Mouse (Mus musculus) midbrain, embryonic 14.5 days (tissue): ENCODE results near the gene Heatr4. TPM values are rescaled to one million over a fixed set of nuclear protein-coding genes. Genes with fewer than 3 reads are reported as not detected.
A peak's percentile ranks its signal among the peaks of the same experiment; 100 is the strongest.

ENCODE experiments used
- ATAC-seq: fragments of 200-750 bp; cut with Nextera tagmentation; 2 replicates; pipeline ENCODE4 v1.8.0; 2017; ENCODE audit warnings: moderate number of reproducible peaks, moderate library complexity; ENCODE audit not compliant: low FRiP score, low TSS enrichment
- DNase-seq: peaks from one replicate; pipeline ENCODE4 v3.0.0-alpha.2; 2015
- H3K27ac ChIP-seq: fragments of 300-500 bp; sonication (generic); replicated peaks from 2 replicates; pipeline ENCODE4 v1.5.1; 2014; ENCODE audit warnings: mild to moderate bottlenecking, low read depth, low read length, moderate library complexity
- H3K27me3 ChIP-seq: fragments of 300-500 bp; sonication (generic); 2 replicates; pipeline ENCODE4 v1.6.1; 2014; ENCODE audit warnings: low read length, control low read depth, mixed read lengths; ENCODE audit not compliant: control insufficient read depth, insufficient read depth
- H3K36me3 ChIP-seq: fragments of 300-500 bp; sonication (generic); 2 replicates; pipeline ENCODE4 v1.6.1; 2014; ENCODE audit warnings: low read length, control low read depth; ENCODE audit not compliant: control insufficient read depth, insufficient read depth
- H3K4me1 ChIP-seq: fragments of 300-500 bp; sonication (generic); 2 replicates; pipeline ENCODE4 v1.6.1; 2014; ENCODE audit warnings: mild to moderate bottlenecking, antibody characterized with exemption, low read length, control low read depth; ENCODE audit not compliant: control insufficient read depth, insufficient read depth
- H3K4me2 ChIP-seq: fragments of 300-500 bp; sonication (generic); 2 replicates; pipeline ENCODE4 v1.6.1; 2014; ENCODE audit warnings: mild to moderate bottlenecking, low read length, moderate library complexity
- H3K4me3 ChIP-seq: fragments of 300-500 bp; sonication (generic); replicated peaks from 2 replicates; pipeline ENCODE4 v1.5.1; 2014; ENCODE audit warnings: low read depth, low read length
- H3K9ac ChIP-seq: fragments of 300-500 bp; sonication (generic); replicated peaks from 2 replicates; pipeline ENCODE4 v1.6.1; 2014; ENCODE audit warnings: mild to moderate bottlenecking, low read length, moderate library complexity
- H3K9me3 ChIP-seq: fragments of 300-500 bp; sonication (generic); 2 replicates; pipeline ENCODE4 v1.6.1; 2016; ENCODE audit warnings: low read length, control low read depth, mixed read lengths; ENCODE audit not compliant: control insufficient read depth
- WGBS: fragments of 180-500 bp; shearing (Covaris S2); extraction: QIAGEN DNeasy Blood & Tissue Kit; methylation state at CpG from one replicate; pipeline ENCODE4 v1.1.7; 2014; 5-methylcytosine and 5-hydroxymethylcytosine counted together
- polyA plus RNA-seq: library from polyadenylated mRNA; unstranded; fragments of >200 nt; fragmentation: Nextera tagmentation; extraction: Ambion mirVana; gene quantifications from 2 replicates; pipeline ENCODE4 v1.2.1, GENCODE M21; 2014

Gene Heatr4
- polyA plus RNA-seq, 1 experiment from 2014 or later = not detected

DNA sequence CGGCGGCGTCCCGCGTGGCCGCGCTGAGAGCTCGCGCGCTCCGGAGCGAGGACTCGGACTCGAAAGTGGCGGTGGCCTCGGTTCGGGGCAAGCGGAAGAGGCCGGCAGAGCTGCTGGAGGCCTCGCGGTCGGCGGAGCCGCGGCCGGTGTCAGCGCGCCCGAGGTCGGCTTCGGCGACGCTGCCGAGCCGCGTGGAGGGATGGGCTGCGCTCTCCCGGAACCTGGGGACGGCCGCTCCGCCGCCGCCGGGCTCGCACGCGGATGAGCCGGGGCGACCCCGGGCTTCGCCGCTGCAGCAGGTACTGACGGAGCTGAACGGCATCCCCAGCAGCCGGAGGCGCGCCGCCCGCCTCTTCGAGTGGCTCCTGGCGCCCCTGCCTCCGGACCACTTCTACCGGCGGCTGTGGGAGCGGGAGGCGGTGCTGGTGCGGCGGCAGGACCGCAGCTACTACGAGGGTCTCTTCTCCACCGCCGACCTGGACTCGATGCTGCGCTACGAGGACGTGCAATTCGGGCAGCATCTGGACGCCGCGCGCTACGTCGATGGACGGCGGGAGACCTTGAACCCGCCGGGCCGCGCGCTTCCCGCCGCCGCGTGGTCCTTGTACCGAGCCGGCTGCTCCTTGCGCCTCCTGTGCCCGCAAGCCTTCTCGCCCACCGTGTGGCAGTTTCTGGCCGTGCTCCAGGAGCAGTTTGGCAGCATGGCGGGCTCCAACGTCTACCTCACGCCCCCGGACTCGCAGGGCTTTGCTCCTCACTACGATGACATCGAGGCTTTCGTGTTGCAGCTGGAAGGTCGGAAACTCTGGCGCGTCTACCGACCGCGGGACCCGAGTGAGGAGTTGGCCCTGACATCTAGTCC is 33.6 kb downstream of the Heatr4 start:
- DNase-seq (peak; percentile 68), ATAC-seq (peak; percentile 67)
- Histone ChIP-seq H3K9me3 (no peaks in the 10 kb centered on the region), H3K27me3 (no peaks in the 10 kb centered on the region), H3K4me2 (peak overlapping the region; percentile 89), H3K9ac (peak overlapping the region; percentile 84), H3K27ac (peak overlapping the region; percentile 83), H3K36me3 (peaks cover 14% of the 10 kb centered on the region; the same call in 1 of the 2 replicates), H3K4me3 (peak overlapping the region; percentile 84), H3K4me1 (peaks cover 17% of the 10 kb centered on the region)
- WGBS = under 1% methylated on average over 116 of the region's 116 CpGs

GRCm38 (mm10) chr12:83950493-83950839 is 34.2 kb downstream of the Heatr4 start, which contains the start of gene Riox1:
Gene Riox1, plus strand, starts transcription at chr12:83950608.
- Histone ChIP-seq H3K4me2 (peak within 1 kb of the TSS; percentile 89), H3K4me1 (peaks cover 17% of the 10 kb centered on the region), H3K27ac (peak within 1 kb of the TSS; percentile 83), H3K9me3 (no peaks in the 10 kb centered on the region), H3K9ac (peak within 1 kb of the TSS; percentile 84), H3K36me3 (peaks cover 11% of the 10 kb centered on the region; the same call in 1 of the 2 replicates), H3K27me3 (no peaks in the 10 kb centered on the region), H3K4me3 (peak within 1 kb of the TSS; percentile 84)
- ATAC-seq (peak; percentile 92), DNase-seq (peak; percentile 95)
- under 1% methylated on average over 37 of the region's 37 CpGs for WGBS

DNA sequence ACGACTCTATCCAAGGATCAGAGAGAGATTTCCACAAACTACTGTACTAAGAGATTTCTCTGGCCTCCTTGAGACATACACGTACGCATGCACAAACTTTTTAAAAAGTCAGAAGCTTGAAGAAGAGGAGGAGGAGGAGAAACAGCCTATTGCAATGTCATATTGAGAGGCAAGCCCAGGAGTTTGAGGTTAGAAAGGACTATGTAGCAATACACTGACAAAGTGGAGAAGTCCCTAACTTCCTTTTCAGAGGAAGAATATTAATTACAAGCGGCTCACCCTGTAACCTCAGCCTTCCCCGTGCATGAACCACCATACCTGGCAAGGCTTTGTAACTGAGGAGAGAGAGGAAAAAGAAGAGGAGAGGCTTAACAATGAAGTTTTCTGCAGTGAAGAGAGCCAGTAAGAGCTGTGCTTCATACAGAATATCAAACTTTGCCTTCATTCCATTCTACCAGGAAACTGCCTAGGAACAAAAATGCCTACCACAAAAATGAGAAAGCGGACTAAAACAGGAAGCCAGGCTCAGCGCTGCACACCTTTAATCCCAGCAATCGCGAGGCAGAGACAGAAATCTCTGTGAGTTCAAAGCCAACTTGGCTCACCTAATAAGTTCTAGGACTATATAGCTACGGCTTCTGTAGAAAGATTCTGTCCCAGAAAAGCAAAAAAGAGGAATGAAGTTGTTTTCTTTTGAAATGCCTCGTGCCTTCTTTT is 34.7 kb downstream of the Heatr4 start:
- Histone ChIP-seq H3K9me3 (no peaks in the 10 kb centered on the region), H3K4me2 (peak overlapping the region; percentile 89), H3K4me1 (peaks cover 17% of the 10 kb centered on the region), H3K4me3 (peak overlapping the region; percentile 84), H3K36me3 (0 out of 2 replicates have a peak, but pooled peaks cover 11% of the 10 kb centered on the region), H3K27me3 (no peaks in the 10 kb centered on the region), H3K9ac (peak overlapping the region; percentile 84), H3K27ac (no peak overlapping the region)
- ATAC-seq (no peak), DNase-seq (no peak)
- 30% methylated on average over 11 of the region's 11 CpGs for WGBS

- Histone ChIP-seq H3K36me3 (0 out of 2 replicates have a peak, but pooled peaks cover 11% of the 10 kb centered on the region), H3K9me3 (no peaks in the 10 kb centered on the region), H3K4me2 (no peak overlapping the region), H3K27ac (no peak overlapping the region), H3K4me1 (peaks cover 17% of the 10 kb centered on the region), H3K27me3 (no peaks in the 10 kb centered on the region), H3K9ac (no peak overlapping the region), H3K4me3 (no peak overlapping the region)
- WGBS = 83% methylated on average over 4 of the region's 4 CpGs
- DNase-seq (no peak), ATAC-seq (no peak)
Observed at GRCm38 (mm10) chr12:83949043-83949442, 35.6 kb downstream of the Heatr4 start.

DNA sequence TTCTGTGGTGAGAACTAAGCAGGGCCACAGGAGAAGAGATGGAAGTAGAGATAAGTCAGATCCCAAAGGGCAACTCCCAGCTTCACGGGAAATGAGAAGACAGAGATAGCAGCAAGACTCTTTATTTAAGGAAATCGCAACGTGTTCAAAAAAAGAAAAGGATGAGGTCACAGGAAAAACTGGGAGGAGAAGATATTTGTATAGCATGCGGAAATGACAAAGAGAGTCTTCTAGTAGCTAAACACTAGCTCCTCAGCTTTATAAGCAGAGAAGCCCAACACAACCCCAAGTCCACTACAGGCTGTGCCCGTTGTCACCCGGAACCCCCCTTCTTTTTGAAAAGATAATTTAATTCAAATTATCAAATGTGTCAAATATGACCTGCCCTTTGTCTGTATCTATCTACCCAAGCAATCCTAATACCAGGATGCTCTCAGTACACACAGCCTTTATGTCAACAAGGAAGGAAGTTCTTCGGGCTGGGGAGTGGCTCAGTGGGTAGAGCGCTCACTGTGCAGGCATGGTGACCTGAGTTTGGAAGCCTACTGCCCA is 37.3 kb downstream of the Heatr4 start:
- H3K9ac ChIP-seq = no peak overlapping the region

DNA sequence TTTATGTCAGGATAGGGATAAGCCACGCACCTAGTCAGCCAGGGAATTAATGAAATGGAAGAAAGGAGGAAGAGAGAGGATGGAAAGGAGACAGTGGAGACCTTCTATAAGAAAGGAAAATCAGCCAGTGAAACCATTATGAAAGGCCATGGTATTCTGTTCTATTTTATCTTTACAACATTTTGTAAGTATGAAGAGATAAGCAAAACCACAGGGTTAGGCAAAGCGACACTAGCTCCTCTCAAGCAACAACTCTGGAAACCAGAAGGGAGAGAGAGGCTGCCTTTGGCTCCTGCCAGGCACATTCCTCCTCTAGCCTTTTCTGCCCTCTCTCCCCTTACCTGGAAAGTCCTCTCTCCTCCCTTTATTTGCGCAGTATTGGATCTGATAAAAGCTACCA is 42.7 kb downstream of the Heatr4 start:
- Histone ChIP-seq H3K27ac (no peak overlapping the region), H3K36me3 (no peaks in the 10 kb centered on the region), H3K4me1 (no peaks in the 10 kb centered on the region), H3K27me3 (no peaks in the 10 kb centered on the region), H3K9me3 (no peaks in the 10 kb centered on the region), H3K4me2 (no peak overlapping the region), H3K9ac (no peak overlapping the region), H3K4me3 (no peak overlapping the region)
- DNase-seq (no peak), ATAC-seq (no peak)
- WGBS = 94% methylated on average over 3 of the region's 3 CpGs

More for the DNA sequence above, 37.3 kb downstream of the Heatr4 start:
- H3K4me2 ChIP-seq = no peak overlapping the region
- 0 out of 2 replicates have a peak, but pooled peaks cover under 1% of the 10 kb centered on the region for H3K36me3 ChIP-seq
- ATAC-seq (no peak), DNase-seq (no peak)
- peaks cover 14% of the 10 kb centered on the region for H3K4me1 ChIP-seq
- WGBS = 91% methylated on average over 8 of the region's 8 CpGs
- H3K27me3 ChIP-seq = no peaks in the 10 kb centered on the region
- H3K4me3 ChIP-seq = no peak overlapping the region
- no peaks in the 10 kb centered on the region for H3K9me3 ChIP-seq
- H3K27ac ChIP-seq = no peak overlapping the region

GRCm38 (mm10) chr12:83940031-83940430 is 44.6 kb downstream of the Heatr4 start:
- Histone ChIP-seq H3K4me3 (no peak overlapping the region), H3K36me3 (no peaks in the 10 kb centered on the region), H3K9ac (no peak overlapping the region), H3K4me1 (no peaks in the 10 kb centered on the region), H3K9me3 (no peaks in the 10 kb centered on the region), H3K4me2 (no peak overlapping the region), H3K27me3 (no peaks in the 10 kb centered on the region), H3K27ac (no peak overlapping the region)
- no peak for ATAC-seq
- 40% methylated on average over 4 of the region's 4 CpGs for WGBS
- no peak for DNase-seq

- Histone ChIP-seq H3K27me3 (no peaks in the 10 kb centered on the region), H3K9ac (no peak overlapping the region), H3K4me2 (no peak overlapping the region), H3K9me3 (no peaks in the 10 kb centered on the region), H3K36me3 (no peaks in the 10 kb centered on the region), H3K4me3 (no peak overlapping the region), H3K27ac (no peak overlapping the region), H3K4me1 (no peaks in the 10 kb centered on the region)
- DNase-seq (no peak), ATAC-seq (no peak)
- 68% methylated on average over 2 of the region's 2 CpGs for WGBS
Observed at GRCm38 (mm10) chr12:83939332-83939731, 45.3 kb downstream of the Heatr4 start.
